Mouse (Mus musculus) forebrain, embryonic 11.5 days (tissue): ENCODE data around the gene Xcr1. TPM values are rescaled to one million over a fixed set of nuclear protein-coding genes. Genes with fewer than 3 reads are reported as not detected.
A peak's percentile ranks its signal among the peaks of the same experiment; 100 is the strongest.

Source experiments
- ATAC-seq: fragments of 200-750 bp; cut with Nextera tagmentation; replicated peaks from 2 replicates; pipeline ENCODE4 v1.8.0; 2017; ENCODE audit warnings: moderate TSS enrichment; ENCODE audit not compliant: low FRiP score
- DNase-seq: peaks from one replicate; pipeline ENCODE4 v3.0.0-alpha.2; 2017; ENCODE audit warnings: low spot score
- H3K27ac ChIP-seq: fragments of 300-500 bp; sonication (generic); 2 replicates; pipeline ENCODE4 v1.5.1; 2014; ENCODE audit warnings: low read depth, low read length
- H3K27me3 ChIP-seq: fragments of 300-500 bp; sonication (generic); 2 replicates; pipeline ENCODE4 v1.6.1; 2014; ENCODE audit warnings: mild to moderate bottlenecking, low read length, mixed read lengths; ENCODE audit not compliant: control insufficient read depth, insufficient read depth
- H3K36me3 ChIP-seq: fragments of 300-500 bp; sonication (generic); 2 replicates; pipeline ENCODE4 v1.6.1; 2014; ENCODE audit warnings: mild to moderate bottlenecking, low read length, moderate library complexity, mixed read lengths; ENCODE audit not compliant: control insufficient read depth, insufficient read depth
- H3K4me1 ChIP-seq: fragments of 300-500 bp; sonication (generic); replicated peaks from 2 replicates; pipeline ENCODE4 v1.6.1; 2014; ENCODE audit warnings: low read length, mixed read lengths; ENCODE audit not compliant: control insufficient read depth, insufficient read depth
- H3K4me2 ChIP-seq: fragments of 300-500 bp; sonication (generic); 2 replicates; pipeline ENCODE4 v1.6.1; 2014; ENCODE audit warnings: low read depth, mild to moderate bottlenecking, low read length, moderate library complexity, mixed read lengths; ENCODE audit not compliant: severe bottlenecking
- H3K4me3 ChIP-seq: fragments of 300-500 bp; sonication (generic); 2 replicates; pipeline ENCODE4 v1.5.1; 2014; ENCODE audit warnings: low read depth, low read length
- H3K9ac ChIP-seq: fragments of 300-500 bp; sonication (generic); 2 replicates; pipeline ENCODE4 v1.6.1; 2014; ENCODE audit warnings: low read length
- H3K9me3 ChIP-seq: fragments of 300-500 bp; sonication (generic); 2 replicates; pipeline ENCODE4 v1.6.1; 2016; ENCODE audit warnings: low read length, mixed read lengths; ENCODE audit not compliant: control insufficient read depth
- WGBS: fragments of 180-500 bp; shearing (Covaris S2); extraction: QIAGEN DNeasy Blood & Tissue Kit; methylation state at CpG from one replicate; pipeline ENCODE4 v1.1.7; 2014; 5-methylcytosine and 5-hydroxymethylcytosine counted together
- polyA plus RNA-seq: library from polyadenylated mRNA; unstranded; fragments of >200 nt; fragmentation: Nextera tagmentation; extraction: Ambion mirVana; gene quantifications from 2 replicates; pipeline ENCODE4 v1.2.1, GENCODE M21; 2014

The Xcr1 gene
- polyA plus RNA-seq, 1 experiment from 2014 or later, result 0.04 TPM

- peak overlapping the region; percentile 76 for H3K4me2 ChIP-seq
- H3K27me3 ChIP-seq, result no peaks in the 10 kb centered on the region
- peak overlapping the region; percentile 59; the same call in 1 of the 2 replicates for H3K27ac ChIP-seq
- H3K36me3 ChIP-seq, result no peaks in the 10 kb centered on the region
- H3K9me3 ChIP-seq, result no peaks in the 10 kb centered on the region
- H3K4me1 ChIP-seq, result peaks cover 5% of the 10 kb centered on the region; the same call in 1 of the 2 replicates
- H3K4me3 ChIP-seq, result peak overlapping the region; percentile 64
- DNase-seq, result no peak
- ATAC-seq, result peak; percentile 82
- 1% methylated on average over 27 of the region's 27 CpGs for WGBS
- H3K9ac ChIP-seq, result peak overlapping the region; percentile 79
Observed at GRCm38 (mm10) chr9:123851062-123851712, 10.6 kb downstream of the Xcr1 start.

- Histone ChIP-seq H3K9me3 (no peaks in the 10 kb centered on the region), H3K4me2 (peak overlapping the region; percentile 76), H3K4me1 (peaks cover 5% of the 10 kb centered on the region; the same call in 1 of the 2 replicates), H3K4me3 (peak overlapping the region; percentile 64), H3K36me3 (no peaks in the 10 kb centered on the region), H3K9ac (peak overlapping the region; percentile 79), H3K27ac (no peak overlapping the region), H3K27me3 (no peaks in the 10 kb centered on the region)
- ATAC-seq (no peak), DNase-seq (no peak)
- 10% methylated on average over 2 of the region's 2 CpGs for WGBS
Observed at GRCm38 (mm10) chr9:123850705-123851061, 11.1 kb downstream of the Xcr1 start.

- Histone ChIP-seq H3K4me1 (peaks cover 5% of the 10 kb centered on the region; the same call in 1 of the 2 replicates), H3K9ac (no peak overlapping the region), H3K4me2 (no peak overlapping the region), H3K27me3 (no peaks in the 10 kb centered on the region), H3K27ac (no peak overlapping the region), H3K9me3 (no peaks in the 10 kb centered on the region), H3K4me3 (no peak overlapping the region), H3K36me3 (no peaks in the 10 kb centered on the region)
- DNase-seq (no peak), ATAC-seq (no peak)
- 75% methylated on average over 2 of the region's 2 CpGs for WGBS
Observed at GRCm38 (mm10) chr9:123849976-123850695, 11.7 kb downstream of the Xcr1 start.

GRCm38 (mm10) chr9:123846490-123846889, 15.3 kb downstream of the Xcr1 start:
- WGBS, result 97% methylated on average over 1 of the region's 1 CpGs
- DNase-seq (no peak), ATAC-seq (no peak)
- Histone ChIP-seq H3K36me3 (no peaks in the 10 kb centered on the region), H3K9ac (no peak overlapping the region), H3K4me1 (peaks cover 5% of the 10 kb centered on the region; the same call in 1 of the 2 replicates), H3K4me2 (no peak overlapping the region), H3K27ac (no peak overlapping the region), H3K27me3 (no peaks in the 10 kb centered on the region), H3K4me3 (no peak overlapping the region), H3K9me3 (no peaks in the 10 kb centered on the region)

- WGBS, result 85% methylated on average over 3 of the region's 3 CpGs
- Histone ChIP-seq H3K4me3 (no peak overlapping the region), H3K4me1 (0 out of 2 replicates have a peak, but pooled peaks cover under 1% of the 10 kb centered on the region), H3K36me3 (no peaks in the 10 kb centered on the region), H3K9ac (no peak overlapping the region), H3K4me2 (no peak overlapping the region), H3K27ac (no peak overlapping the region), H3K9me3 (no peaks in the 10 kb centered on the region), H3K27me3 (no peaks in the 10 kb centered on the region)
- no peak for ATAC-seq
- DNase-seq, result no peak
Observed at GRCm38 (mm10) chr9:123845120-123845519, 16.7 kb downstream of the Xcr1 start.

- WGBS, result 93% methylated on average over 3 of the region's 3 CpGs
Observed at GRCm38 (mm10) chr9:123844468-123844867, 17.4 kb downstream of the Xcr1 start.

GRCm38 (mm10) chr9:123840243-123840642, 21.6 kb downstream of the Xcr1 start:
- Histone ChIP-seq H3K4me3 (no peak overlapping the region), H3K9ac (no peak overlapping the region), H3K4me1 (no peaks in the 10 kb centered on the region), H3K27me3 (no peaks in the 10 kb centered on the region), H3K36me3 (no peaks in the 10 kb centered on the region), H3K9me3 (no peaks in the 10 kb centered on the region), H3K27ac (no peak overlapping the region), H3K4me2 (no peak overlapping the region)
- WGBS, result 86% methylated on average over 6 of the region's 6 CpGs
- no peak for ATAC-seq
- no peak for DNase-seq

More at GRCm38 (mm10) chr9:123844468-123844867, 17.4 kb downstream of the Xcr1 start:
- no peaks in the 10 kb centered on the region for H3K27me3 ChIP-seq
- H3K9me3 ChIP-seq, result no peaks in the 10 kb centered on the region
- ATAC-seq (no peak), DNase-seq (no peak)
- H3K4me2 ChIP-seq, result no peak overlapping the region
- no peak overlapping the region for H3K4me3 ChIP-seq
- no peak overlapping the region for H3K9ac ChIP-seq
- no peak overlapping the region for H3K27ac ChIP-seq
- no peaks in the 10 kb centered on the region for H3K36me3 ChIP-seq
- no peaks in the 10 kb centered on the region for H3K4me1 ChIP-seq

GRCm38 (mm10) chr9:123835851-123836250, 26.0 kb downstream of the Xcr1 start:
- no peaks in the 10 kb centered on the region for H3K9me3 ChIP-seq
- no peaks in the 10 kb centered on the region for H3K36me3 ChIP-seq
- no peak overlapping the region for H3K9ac ChIP-seq
- 89% methylated on average over 3 of the region's 3 CpGs for WGBS
- no peak overlapping the region for H3K4me2 ChIP-seq
- no peak overlapping the region for H3K4me3 ChIP-seq
- H3K27me3 ChIP-seq, result no peaks in the 10 kb centered on the region
- H3K27ac ChIP-seq, result no peak overlapping the region
- no peaks in the 10 kb centered on the region for H3K4me1 ChIP-seq
- DNase-seq (no peak), ATAC-seq (no peak)
